Mouse (Mus musculus): ENCODE results near the gene Fer1l4. TPM values are rescaled to one million over a fixed set of nuclear protein-coding genes. Genes with fewer than 3 reads are reported as not detected.

Gene Fer1l4
- polyA plus RNA-seq, 1 experiment from 2014 or later, result not detected

DNA sequence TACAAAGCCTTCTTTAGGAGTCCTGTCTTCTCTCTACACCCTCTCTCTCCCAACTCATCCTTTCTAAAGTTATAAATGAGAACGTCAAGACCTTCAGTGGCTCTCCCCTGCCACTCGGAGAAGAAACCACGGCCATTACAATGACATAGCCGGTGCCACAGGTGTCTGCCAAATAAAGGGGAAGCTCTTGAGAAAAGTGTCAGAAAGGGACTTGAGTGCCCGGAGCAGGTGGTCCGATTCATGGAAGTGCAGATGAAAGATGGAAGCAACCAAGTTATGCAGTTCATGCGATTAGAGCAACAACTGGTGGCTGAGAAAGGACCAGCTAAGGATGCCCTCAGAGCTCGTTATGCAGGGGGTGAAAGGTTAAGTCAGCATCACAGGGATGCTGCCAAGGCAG, 9.8 kb downstream of the Fer1l4 start:
- H3K9me3 ChIP-seq (ENCODE audit: control insufficient read depth, low read length), result no peaks in the 10 kb centered on the region
- no peak overlapping the region for H3K9ac ChIP-seq (ENCODE audit: low read length)
- 79% methylated on average over 8 of the region's 8 CpGs for WGBS
- no peaks in the 10 kb centered on the region for H3K4me1 ChIP-seq (replicated peaks; ENCODE audit: control insufficient read depth, insufficient read depth, low read length)
- H3K4me2 ChIP-seq (ENCODE audit: low read depth, low read length, severe bottlenecking), result no peak overlapping the region
- H3K27ac ChIP-seq (ENCODE audit: low read depth, low read length), result no peak overlapping the region
- no peaks in the 10 kb centered on the region for H3K36me3 ChIP-seq (ENCODE audit: control insufficient read depth, insufficient read depth, low read length)
- ATAC-seq (replicated peaks; ENCODE audit: low FRiP score) (no peak), DNase-seq (ENCODE audit: low spot score) (no peak)
- H3K27me3 ChIP-seq (ENCODE audit: control insufficient read depth, insufficient read depth, low read length), result no peaks in the 10 kb centered on the region; the same call in 1 of the 2 replicates
- H3K4me3 ChIP-seq (ENCODE audit: low read depth, low read length), result no peak overlapping the region

- 93% methylated on average over 3 of the region's 3 CpGs for WGBS
- Histone ChIP-seq H3K27ac (ENCODE audit: low read depth, low read length) (no peak overlapping the region), H3K9ac (ENCODE audit: low read length) (no peak overlapping the region), H3K4me2 (ENCODE audit: low read depth, low read length, severe bottlenecking) (no peak overlapping the region), H3K4me3 (ENCODE audit: low read depth, low read length) (no peak overlapping the region), H3K36me3 (ENCODE audit: control insufficient read depth, insufficient read depth, low read length) (no peaks in the 10 kb centered on the region), H3K27me3 (ENCODE audit: control insufficient read depth, insufficient read depth, low read length) (no peaks in the 10 kb centered on the region), H3K4me1 (replicated peaks; ENCODE audit: control insufficient read depth, insufficient read depth, low read length) (no peaks in the 10 kb centered on the region), H3K9me3 (ENCODE audit: control insufficient read depth, low read length) (no peaks in the 10 kb centered on the region)
- no peak for DNase-seq (ENCODE audit: low spot score)
- no peak for ATAC-seq (replicated peaks; ENCODE audit: low FRiP score)
Measured at GRCm38 (mm10) chr2:156039390-156039789, 13.4 kb downstream of the Fer1l4 start.

DNA sequence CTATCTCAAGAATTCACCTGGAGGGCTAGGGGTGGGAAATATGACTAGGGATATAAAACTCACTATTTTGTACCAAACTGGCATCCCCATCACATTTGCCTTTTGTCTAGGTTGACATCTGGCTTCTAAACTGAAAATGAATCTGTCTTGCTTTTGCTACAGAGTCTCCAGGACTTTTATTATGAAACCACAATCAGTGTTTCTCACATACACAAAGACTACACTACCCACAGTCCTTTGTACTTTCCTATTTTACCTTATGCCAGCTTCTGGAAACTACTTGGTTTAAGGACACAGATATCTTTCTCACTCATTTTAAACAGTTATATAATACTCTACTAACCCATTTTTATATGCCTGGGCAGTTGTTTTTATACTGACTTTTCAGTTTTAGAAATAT, 27.3 kb downstream of the Fer1l4 start:
- H3K36me3 ChIP-seq (ENCODE audit: control insufficient read depth, insufficient read depth, low read length), result no peaks in the 10 kb centered on the region
- H3K27ac ChIP-seq (ENCODE audit: low read depth, low read length), result no peak overlapping the region
- no peak for DNase-seq (ENCODE audit: low spot score)
- H3K27me3 ChIP-seq (ENCODE audit: control insufficient read depth, insufficient read depth, low read length), result no peaks in the 10 kb centered on the region
- H3K4me1 ChIP-seq (replicated peaks; ENCODE audit: control insufficient read depth, insufficient read depth, low read length), result no peaks in the 10 kb centered on the region
- ATAC-seq (replicated peaks; ENCODE audit: low FRiP score), result no peak
- H3K4me2 ChIP-seq (ENCODE audit: low read depth, low read length, severe bottlenecking), result no peak overlapping the region
- H3K4me3 ChIP-seq (ENCODE audit: low read depth, low read length), result no peak overlapping the region
- no peaks in the 10 kb centered on the region for H3K9me3 ChIP-seq (ENCODE audit: control insufficient read depth, low read length)
- no peak overlapping the region for H3K9ac ChIP-seq (ENCODE audit: low read length)

DNA sequence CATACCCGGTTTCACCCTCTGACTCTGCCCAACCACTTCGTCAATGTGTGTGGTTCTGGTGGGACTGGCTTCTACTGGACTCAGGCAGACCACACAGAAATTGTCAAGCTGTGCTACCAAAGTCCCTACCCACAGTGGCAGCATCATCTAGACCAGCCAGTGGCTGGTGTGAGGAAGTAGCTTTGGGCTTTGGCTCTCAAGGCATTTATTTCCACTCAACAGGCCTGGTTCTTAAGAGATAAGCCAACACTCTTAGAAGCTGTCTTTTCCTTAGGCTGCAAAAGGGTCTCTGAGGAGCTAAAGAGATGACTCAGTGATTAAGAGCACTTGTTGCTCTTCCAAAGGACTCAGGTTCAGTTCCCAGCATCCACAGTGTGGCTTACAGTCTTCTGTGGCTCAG, 31.0 kb downstream of the Fer1l4 start:
- ATAC-seq (replicated peaks; ENCODE audit: low FRiP score) (no peak), DNase-seq (ENCODE audit: low spot score) (no peak)
- no peaks in the 10 kb centered on the region; the same call in 1 of the 2 replicates for H3K36me3 ChIP-seq (ENCODE audit: control insufficient read depth, insufficient read depth, low read length)
- no peaks in the 10 kb centered on the region for H3K4me1 ChIP-seq (replicated peaks; ENCODE audit: control insufficient read depth, insufficient read depth, low read length)
- no peaks in the 10 kb centered on the region for H3K9me3 ChIP-seq (ENCODE audit: control insufficient read depth, low read length)
- no peak overlapping the region for H3K4me2 ChIP-seq (ENCODE audit: low read depth, low read length, severe bottlenecking)
- no peak overlapping the region for H3K4me3 ChIP-seq (ENCODE audit: low read depth, low read length)
- WGBS, result 75% methylated on average over 2 of the region's 2 CpGs
- H3K9ac ChIP-seq (ENCODE audit: low read length), result no peak overlapping the region
- no peak overlapping the region for H3K27ac ChIP-seq (ENCODE audit: low read depth, low read length)
- H3K27me3 ChIP-seq (ENCODE audit: control insufficient read depth, insufficient read depth, low read length), result no peaks in the 10 kb centered on the region

- WGBS, result 91% methylated on average over 8 of the region's 8 CpGs
- no peak overlapping the region for H3K9ac ChIP-seq (ENCODE audit: low read length)
- no peak for ATAC-seq (replicated peaks; ENCODE audit: low FRiP score)
Measured at GRCm38 (mm10) chr2:156021219-156021618, 31.5 kb downstream of the Fer1l4 start.

GRCm38 (mm10) chr2:156018106-156018505, 34.6 kb downstream of the Fer1l4 start:
- Histone ChIP-seq H3K4me3 (ENCODE audit: low read depth, low read length) (no peak overlapping the region), H3K4me2 (ENCODE audit: low read depth, low read length, severe bottlenecking) (no peak overlapping the region), H3K9ac (ENCODE audit: low read length) (no peak overlapping the region), H3K9me3 (ENCODE audit: control insufficient read depth, low read length) (no peaks in the 10 kb centered on the region), H3K27me3 (ENCODE audit: control insufficient read depth, insufficient read depth, low read length) (no peaks in the 10 kb centered on the region), H3K27ac (ENCODE audit: low read depth, low read length) (no peak overlapping the region), H3K4me1 (replicated peaks; ENCODE audit: control insufficient read depth, insufficient read depth, low read length) (no peaks in the 10 kb centered on the region), H3K36me3 (ENCODE audit: control insufficient read depth, insufficient read depth, low read length) (peaks cover 11% of the 10 kb centered on the region; the same call in 1 of the 2 replicates)
- DNase-seq (ENCODE audit: low spot score) (no peak), ATAC-seq (replicated peaks; ENCODE audit: low FRiP score) (no peak)
- WGBS, result 95% methylated on average over 3 of the region's 3 CpGs

More at GRCm38 (mm10) chr2:156021219-156021618, 31.5 kb downstream of the Fer1l4 start:
- Histone ChIP-seq H3K9me3 (ENCODE audit: control insufficient read depth, low read length) (no peaks in the 10 kb centered on the region), H3K4me2 (ENCODE audit: low read depth, low read length, severe bottlenecking) (no peak overlapping the region), H3K4me3 (ENCODE audit: low read depth, low read length) (no peak overlapping the region), H3K36me3 (ENCODE audit: control insufficient read depth, insufficient read depth, low read length) (peaks cover 1% of the 10 kb centered on the region; the same call in 1 of the 2 replicates), H3K27ac (ENCODE audit: low read depth, low read length) (no peak overlapping the region), H3K27me3 (ENCODE audit: control insufficient read depth, insufficient read depth, low read length) (no peaks in the 10 kb centered on the region), H3K4me1 (replicated peaks; ENCODE audit: control insufficient read depth, insufficient read depth, low read length) (no peaks in the 10 kb centered on the region)
- no peak for DNase-seq (ENCODE audit: low spot score)

DNA sequence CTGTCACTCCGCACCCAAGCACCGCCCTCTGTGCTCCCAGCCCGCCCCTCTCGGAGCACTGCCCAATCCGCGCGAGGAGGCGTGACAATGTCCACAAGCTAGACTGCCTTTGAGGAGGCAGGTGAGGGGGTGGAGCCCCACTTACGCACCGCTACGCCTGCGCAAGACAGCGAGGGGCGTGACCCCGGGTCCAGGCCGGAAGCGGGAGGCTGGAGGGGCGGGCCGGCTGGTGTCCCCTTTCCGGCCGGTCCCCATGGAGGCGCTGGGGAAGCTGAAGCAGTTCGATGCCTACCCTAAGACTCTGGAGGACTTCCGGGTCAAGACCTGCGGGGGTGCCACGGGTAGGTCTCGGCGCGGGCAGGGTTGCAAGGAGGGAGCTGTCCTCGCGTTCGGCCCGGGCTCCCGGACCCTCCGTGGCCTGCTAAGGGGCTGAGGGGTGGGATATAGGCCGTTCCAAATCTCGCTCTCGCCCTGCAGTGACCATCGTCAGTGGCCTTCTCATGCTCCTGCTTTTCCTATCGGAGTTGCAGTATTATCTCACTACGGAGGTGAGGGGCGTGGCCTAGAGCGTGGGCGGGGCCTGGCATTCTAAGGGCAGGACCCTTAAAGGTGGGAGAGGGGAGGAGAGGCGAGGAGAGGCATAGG, 44.7 kb downstream of the Fer1l4 start, which contains the start of the genes 6430550D23Rik and Ergic3:
Gene 6430550D23Rik (minus strand): TSS at position 90 of the 645 bp plus-strand sequence.
Gene Ergic3 (plus strand): TSS at position 158 of the 645 bp plus-strand sequence.
- H3K9ac ChIP-seq (ENCODE audit: low read length), result peak within 1 kb of the TSS; percentile 67
- H3K4me3 ChIP-seq (ENCODE audit: low read depth, low read length), result peak within 1 kb of the TSS; percentile 65
- peak within 1 kb of the TSS; percentile 44; the same call in 1 of the 2 replicates for H3K27ac ChIP-seq (ENCODE audit: low read depth, low read length)
- H3K9me3 ChIP-seq (ENCODE audit: control insufficient read depth, low read length), result no peaks in the 10 kb centered on the region
- no peaks in the 10 kb centered on the region for H3K27me3 ChIP-seq (ENCODE audit: control insufficient read depth, insufficient read depth, low read length)
- H3K36me3 ChIP-seq (ENCODE audit: control insufficient read depth, insufficient read depth, low read length), result peaks cover 11% of the 10 kb centered on the region
- H3K4me1 ChIP-seq (replicated peaks; ENCODE audit: control insufficient read depth, insufficient read depth, low read length), result peaks cover 5% of the 10 kb centered on the region; the same call in 1 of the 2 replicates
- under 1% methylated on average over 44 of the region's 45 CpGs for WGBS
- H3K4me2 ChIP-seq (ENCODE audit: low read depth, low read length, severe bottlenecking), result peak within 1 kb of the TSS; percentile 62
- peak; percentile 99 for ATAC-seq (replicated peaks; ENCODE audit: low FRiP score)
- DNase-seq (ENCODE audit: low spot score), result peak; percentile 99

DNA sequence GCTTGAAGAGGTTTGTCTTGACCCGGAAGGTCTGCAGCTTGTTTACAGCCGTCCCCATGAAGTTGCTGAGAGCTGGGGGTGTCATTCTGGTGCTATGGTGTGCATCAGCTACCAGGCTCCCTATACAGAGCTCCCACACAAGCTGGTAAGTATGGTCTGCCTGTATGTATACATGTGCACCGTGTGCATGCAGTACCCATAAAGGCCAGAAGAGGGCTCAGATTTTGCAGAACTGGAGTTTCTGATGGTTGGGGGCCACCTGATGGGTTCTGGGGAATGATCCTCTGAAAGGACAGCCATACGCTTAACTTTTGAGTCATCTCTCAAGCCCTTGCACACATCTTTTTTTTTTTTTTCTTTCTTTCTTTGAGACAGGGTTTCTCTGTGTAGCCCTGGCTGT, 47.4 kb downstream of the Fer1l4 start:
- H3K27me3 ChIP-seq (ENCODE audit: control insufficient read depth, insufficient read depth, low read length), result no peaks in the 10 kb centered on the region
- no peak overlapping the region for H3K4me3 ChIP-seq (ENCODE audit: low read depth, low read length)
- H3K36me3 ChIP-seq (ENCODE audit: control insufficient read depth, insufficient read depth, low read length), result no peaks in the 10 kb centered on the region; the same call in 1 of the 2 replicates
- no peak for DNase-seq (ENCODE audit: low spot score)
- no peak overlapping the region for H3K4me2 ChIP-seq (ENCODE audit: low read depth, low read length, severe bottlenecking)
- H3K27ac ChIP-seq (ENCODE audit: low read depth, low read length), result no peak overlapping the region
- WGBS, result 88% methylated on average over 4 of the region's 4 CpGs
- no peaks in the 10 kb centered on the region for H3K9me3 ChIP-seq (ENCODE audit: control insufficient read depth, low read length)
- peaks cover 5% of the 10 kb centered on the region; the same call in 1 of the 2 replicates for H3K4me1 ChIP-seq (replicated peaks; ENCODE audit: control insufficient read depth, insufficient read depth, low read length)
- no peak overlapping the region for H3K9ac ChIP-seq (ENCODE audit: low read length)
- no peak for ATAC-seq (replicated peaks; ENCODE audit: low FRiP score)

GRCm38 (mm10) chr2:155991863-155992321, 60.9 kb downstream of the Fer1l4 start:
- Histone ChIP-seq H3K27me3 (ENCODE audit: control insufficient read depth, insufficient read depth, low read length) (no peaks in the 10 kb centered on the region), H3K9ac (ENCODE audit: low read length) (no peak overlapping the region), H3K4me2 (ENCODE audit: low read depth, low read length, severe bottlenecking) (0 out of 2 replicates have a peak overlapping the region, but pooled peaks have one; percentile 15), H3K9me3 (ENCODE audit: control insufficient read depth, low read length) (no peaks in the 10 kb centered on the region), H3K4me3 (ENCODE audit: low read depth, low read length) (no peak overlapping the region), H3K4me1 (replicated peaks; ENCODE audit: control insufficient read depth, insufficient read depth, low read length) (no peaks in the 10 kb centered on the region), H3K36me3 (ENCODE audit: control insufficient read depth, insufficient read depth, low read length) (peaks cover 21% of the 10 kb centered on the region), H3K27ac (ENCODE audit: low read depth, low read length) (no peak overlapping the region)
- DNase-seq (ENCODE audit: low spot score), result no peak
- 88% methylated on average over 14 of the region's 14 CpGs for WGBS
- no peak for ATAC-seq (replicated peaks; ENCODE audit: low FRiP score)

Measured in forebrain, embryonic 11.5 days (tissue).